In the genomic region with DNA sequence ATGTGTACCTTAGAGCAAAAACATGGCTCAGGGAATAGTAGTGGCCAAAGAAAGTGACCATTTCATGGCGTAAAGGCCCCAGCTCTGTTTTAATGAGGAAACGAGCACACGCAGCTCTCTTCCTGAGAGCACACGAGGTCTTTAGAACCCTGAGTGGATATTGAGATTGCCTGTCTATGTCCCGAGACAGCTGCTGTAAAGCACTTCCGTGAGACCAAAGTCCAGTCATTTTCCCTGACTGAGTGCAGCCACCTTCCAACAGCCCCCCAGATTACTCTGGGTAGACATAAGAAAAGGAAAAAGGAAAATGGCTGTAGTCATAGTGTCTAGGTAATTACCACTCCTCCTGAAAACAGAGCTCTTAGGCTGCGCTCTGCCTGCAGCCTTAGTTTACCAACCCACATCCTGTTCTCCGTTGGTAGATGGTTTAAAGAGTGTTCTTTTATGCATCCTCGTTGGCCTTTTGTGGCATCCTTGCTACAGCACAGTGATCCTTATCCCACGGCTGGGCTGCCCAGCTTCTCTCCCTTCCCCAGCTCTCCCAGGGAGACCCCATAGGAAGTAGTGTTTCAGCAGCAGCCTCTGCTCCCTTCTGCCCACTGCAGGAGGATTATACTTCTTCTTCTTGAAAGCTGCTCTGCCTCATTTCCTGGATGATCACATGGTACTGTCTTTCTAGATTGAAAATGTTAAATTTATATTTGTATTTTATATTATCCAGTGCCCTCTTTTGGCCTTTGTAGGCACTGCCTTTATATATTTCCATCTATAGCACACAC, we compare ENCODE assay signal across 19 mouse cellular contexts. TPM values are rescaled to one million over a fixed set of nuclear protein-coding genes. Genes with fewer than 3 reads are reported as not detected.
DNase-seq lines count a peak whose midpoint lies in the region; ATAC-seq lines count a peak whose summit lies in the region.
"Had no signal": no experiment of that assay in that cellular context is flagged by ENCODE, and none has a peak within 500 bp of the region (broad histone marks: within the 10 kb centered on the region; RNA-seq: fewer than 3 reads in every experiment).

No protein-coding gene starts in this region.

- intact Hi-C loops in left cerebral cortex, postnatal 25 days (cut with DNase I): no loop called here

- peak; percentile 40 for DNase-seq in 416B (ENCODE audit: low read depth)
- DNase-seq in CD4-positive, CD25-positive, alpha-beta regulatory T cell, adult 2 months (ENCODE audit: low read depth, low spot score): peak; percentile 75
- peak; percentile 69 for DNase-seq in induced T-regulatory cell, adult 2 months (ENCODE audit: low read depth)
- peak; percentile 63 for DNase-seq in thymus, postnatal 0 days (ENCODE audit: low spot score)
- no peak for DNase-seq in left cerebral cortex, postnatal 25 days (ENCODE audit: low spot score in 2 of 2)
- DNase-seq: cerebellum, postnatal 10 days; gastrocnemius, postnatal 25 days; kidney, adult 2 months; kidney, postnatal 14 days; lung, postnatal 10 days had no signal

- ATAC-seq in megakaryocyte, adult 5-6 weeks (ENCODE audit: poor library complexity, severe bottlenecking): no peak
- ATAC-seq in erythroblast, adult 5-6 weeks (replicated peaks; ENCODE audit: low FRiP score, poor library complexity, severe bottlenecking): no peak
- ATAC-seq: Patski had no signal

RNA-seq across cellular contexts. Expression of a gene that starts 13.1 kb away (rescaled TPM):
- polyA plus RNA-seq in thymus, postnatal 0 days (2015; fragmentation: Nextera tagmentation; extraction: Ambion mirVana): 29.3 and 29.7 TPM in 2 replicates
- total RNA-seq in megakaryocyte, adult 5-6 weeks (2015): 3.1 and 5.2 TPM in 2 replicates
- total RNA-seq in megakaryocyte, adult 5-6 weeks (2017): 2.2 and 2.8 TPM in 2 replicates
- total RNA-seq in left cerebral cortex, postnatal 25 days (2021): 10 to 100 TPM; 23.3 to 28.3 TPM
- total RNA-seq in erythroblast, adult 5-6 weeks (2015; ENCODE audit: low replicate concordance): 45.4 and 161 TPM in 2 replicates
- 23.5 and 48.1 TPM in 2 replicates for total RNA-seq in erythroblast, adult 5-6 weeks (2017; ENCODE audit: low replicate concordance)

RNA-seq across cellular contexts. Expression of a gene that starts 13.2 kb away (rescaled TPM):
- 206 and 258 TPM in 2 replicates for polyA plus RNA-seq in thymus, postnatal 0 days (2015; fragmentation: Nextera tagmentation; extraction: Ambion mirVana)
- 43.5 and 78.3 TPM in 2 replicates for total RNA-seq in megakaryocyte, adult 5-6 weeks (2015)
- 32.6 and 37.0 TPM in 2 replicates for total RNA-seq in megakaryocyte, adult 5-6 weeks (2017)
- 10 to 100 TPM; 32.0 to 34.3 TPM for total RNA-seq in left cerebral cortex, postnatal 25 days (2021)
- 2.9 and 30.9 TPM in 2 replicates for total RNA-seq in erythroblast, adult 5-6 weeks (2015; ENCODE audit: low replicate concordance)
- 14.1 and 41.3 TPM in 2 replicates for total RNA-seq in erythroblast, adult 5-6 weeks (2017; ENCODE audit: low replicate concordance)

RNA-seq across cellular contexts. Expression of a gene that starts 16.9 kb away (rescaled TPM):
- 1.7 and 2.1 TPM in 2 replicates for polyA plus RNA-seq in thymus, postnatal 0 days (2015; fragmentation: Nextera tagmentation; extraction: Ambion mirVana)
- not detected in 2 replicates for total RNA-seq in megakaryocyte, adult 5-6 weeks (2015)
- total RNA-seq in megakaryocyte, adult 5-6 weeks (2017): not detected in 2 replicates
- total RNA-seq in left cerebral cortex, postnatal 25 days (2021): under 1 TPM; 0.14 TPM
- total RNA-seq in erythroblast, adult 5-6 weeks (2015; ENCODE audit: low replicate concordance): not detected in 2 replicates
- total RNA-seq in erythroblast, adult 5-6 weeks (2017; ENCODE audit: low replicate concordance): 0.28 TPM in 1 of 2 replicates, not detected in the other
- total RNA-seq: gastrocnemius, postnatal 25 days; megakaryocyte-erythroid progenitor cell, adult 5-6 weeks; monocyte, adult 5-6 weeks had no signal
- polyA plus RNA-seq: heart, postnatal 0 days; hindbrain, embryonic 13.5 days; liver, embryonic 15.5 days; neural tube, embryonic 14.5 days; Patski had no signal

RNA-seq across cellular contexts. Expression of a gene that starts 44.2 kb away (rescaled TPM):
- polyA plus RNA-seq in thymus, postnatal 0 days (2015; fragmentation: Nextera tagmentation; extraction: Ambion mirVana): 23.6 and 27.0 TPM in 2 replicates
- total RNA-seq in megakaryocyte, adult 5-6 weeks (2015): not detected in 2 replicates
- total RNA-seq in megakaryocyte, adult 5-6 weeks (2017): not detected in 2 replicates
- total RNA-seq in left cerebral cortex, postnatal 25 days (2021): 100 to 1,000 TPM; 267 to 271 TPM
- total RNA-seq in erythroblast, adult 5-6 weeks (2015; ENCODE audit: low replicate concordance): not detected in 2 replicates
- 0.26 TPM in 1 of 2 replicates, not detected in the other for total RNA-seq in erythroblast, adult 5-6 weeks (2017; ENCODE audit: low replicate concordance)
- total RNA-seq: megakaryocyte-erythroid progenitor cell, adult 5-6 weeks; monocyte, adult 5-6 weeks had no signal

Comparison
In these comparisons a context has a peak if more than half of its experiments do, and no peak if none do; other contexts are left out.
1. DNase-seq: peak in 416B (single experiment), CD4-positive, CD25-positive, alpha-beta regulatory T cell, adult 2 months (single experiment), induced T-regulatory cell, adult 2 months (single experiment) and thymus, postnatal 0 days (single experiment); none in left cerebral cortex, postnatal 25 days (0 of 2).